Mouse (Mus musculus): ENCODE measurements at regions not wholly inside any gene's neighbourhood (a gene's known extent, or its start where the extent isn't known, plus 50 kb on each side); places are given as distances from the start of the nearest gene placed in this dataset.

GRCm38 (mm10) chr9:74758025-74758424 is 103.7 kb upstream of the Onecut1 start:
- TF ChIP-seq CTCF (conservative IDR thresholded peaks at IDR 0.05; ENCODE audit: low read length), result no peak
- no peak for TF ChIP-seq NANOG (IDR thresholded peaks at IDR 0.05; ENCODE audit: borderline replicate concordance, low read length)
